Mouse (Mus musculus) cerebellum, postnatal 25 days (tissue): ENCODE measurements at regions not wholly inside any gene's neighbourhood (a gene's known extent, or its start where the extent isn't known, plus 50 kb on each side); places are given as distances from the start of the nearest gene placed in this dataset.

Source experiments
- DNase-seq, 2 experiments: peaks; one replicate each; pipeline ENCODE4 v3.0.0; 2021; ENCODE audit warnings: mixed read lengths in 2 of 2

DNA sequence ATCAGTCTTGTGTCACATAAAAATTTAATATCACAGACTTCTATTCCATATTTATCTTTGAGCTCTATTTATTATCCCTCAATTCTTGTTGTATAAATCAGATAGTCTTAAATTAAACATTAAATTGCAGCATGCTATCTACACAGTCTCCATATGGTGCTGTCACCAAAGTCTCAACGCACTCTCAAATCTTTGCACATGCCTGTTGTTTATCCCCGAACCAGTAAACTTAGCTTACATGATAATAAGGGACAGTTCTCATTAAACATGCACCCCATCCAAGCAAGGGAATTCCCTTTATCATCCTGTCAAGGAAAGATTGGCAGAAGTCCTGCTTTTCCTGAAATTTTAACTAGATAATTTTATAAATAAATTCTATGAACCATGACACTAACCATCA lies 483.8 kb downstream of the Basp1 start:
- no peak for DNase-seq

DNA sequence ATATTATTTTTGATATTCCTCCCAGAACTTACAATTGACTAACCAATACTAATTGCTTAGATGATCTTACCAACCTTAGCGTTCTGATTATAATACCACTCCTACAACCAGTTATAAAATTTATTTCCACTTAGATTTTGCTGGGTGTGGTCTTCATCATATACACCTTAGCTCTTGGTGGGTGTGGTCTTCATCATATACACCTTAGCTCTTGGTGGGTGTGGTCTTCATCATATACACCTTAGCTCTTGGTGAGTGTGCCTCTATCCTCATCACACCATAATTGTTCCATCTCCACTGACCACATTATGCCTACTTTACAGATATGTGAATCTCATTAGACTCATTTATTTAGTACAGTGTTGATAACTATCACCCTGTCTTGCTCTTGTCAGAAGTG lies 501.7 kb downstream of the Basp1 start:
- DNase-seq: no peak

DNA sequence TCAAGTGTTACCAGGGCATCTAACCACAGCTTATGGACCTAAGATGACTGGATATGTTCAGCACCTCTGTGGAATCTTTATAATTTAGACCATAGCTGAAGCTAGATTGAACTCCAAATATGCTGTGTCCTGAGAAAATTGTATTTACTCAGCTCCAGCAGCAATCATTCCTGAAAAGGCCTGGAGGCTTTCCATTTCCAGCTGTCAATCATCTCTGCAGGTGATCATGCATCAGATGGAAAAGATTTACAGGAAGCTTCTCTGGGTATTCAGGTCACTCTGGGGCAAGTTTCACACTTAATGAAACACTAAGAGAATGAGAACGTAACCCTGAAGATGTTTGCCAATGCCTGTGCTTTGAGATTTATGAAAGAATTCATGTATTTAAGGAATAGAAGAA lies 502.1 kb downstream of the Basp1 start:
- no peak for DNase-seq

DNA sequence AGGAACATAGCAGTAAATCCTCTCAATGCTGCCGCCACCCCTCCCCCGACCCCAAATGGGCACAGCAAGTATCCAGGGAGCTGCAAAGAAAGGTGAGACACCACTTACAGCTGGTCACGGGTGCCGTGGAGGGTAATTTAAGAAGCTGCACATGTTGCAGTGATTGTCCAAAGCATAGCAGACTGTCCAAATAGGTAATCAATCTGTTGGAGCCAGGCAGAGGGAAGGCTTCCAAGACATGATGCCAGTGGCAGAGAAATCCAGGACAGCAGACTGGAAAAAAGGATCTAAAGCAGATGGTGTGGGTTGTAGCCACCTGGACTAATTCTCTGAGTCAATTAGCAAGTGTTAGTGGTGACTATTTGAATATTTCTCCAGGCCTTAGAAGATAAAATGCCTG lies 506.6 kb downstream of the Basp1 start:
- DNase-seq: peak; percentile 83 to 88

DNA sequence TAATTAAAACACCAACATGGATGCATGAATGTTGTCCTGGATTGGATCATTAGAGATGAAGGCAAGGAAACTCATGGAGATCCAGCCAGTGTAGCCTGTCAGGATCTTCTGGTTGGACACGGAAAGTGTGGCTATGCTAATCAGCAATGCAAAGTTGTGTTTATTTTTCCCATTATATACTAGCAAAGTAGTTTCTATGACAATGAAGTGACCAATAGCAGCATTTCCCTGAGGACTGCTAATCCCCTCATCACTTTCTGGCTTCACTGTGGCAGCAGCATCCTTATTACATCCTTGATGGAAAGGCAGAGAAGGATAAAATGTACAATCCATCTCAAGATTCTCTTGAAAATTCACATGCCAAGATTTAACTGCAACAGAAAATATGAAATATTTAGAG lies 534.7 kb downstream of the Basp1 start:
- DNase-seq: no peak

DNA sequence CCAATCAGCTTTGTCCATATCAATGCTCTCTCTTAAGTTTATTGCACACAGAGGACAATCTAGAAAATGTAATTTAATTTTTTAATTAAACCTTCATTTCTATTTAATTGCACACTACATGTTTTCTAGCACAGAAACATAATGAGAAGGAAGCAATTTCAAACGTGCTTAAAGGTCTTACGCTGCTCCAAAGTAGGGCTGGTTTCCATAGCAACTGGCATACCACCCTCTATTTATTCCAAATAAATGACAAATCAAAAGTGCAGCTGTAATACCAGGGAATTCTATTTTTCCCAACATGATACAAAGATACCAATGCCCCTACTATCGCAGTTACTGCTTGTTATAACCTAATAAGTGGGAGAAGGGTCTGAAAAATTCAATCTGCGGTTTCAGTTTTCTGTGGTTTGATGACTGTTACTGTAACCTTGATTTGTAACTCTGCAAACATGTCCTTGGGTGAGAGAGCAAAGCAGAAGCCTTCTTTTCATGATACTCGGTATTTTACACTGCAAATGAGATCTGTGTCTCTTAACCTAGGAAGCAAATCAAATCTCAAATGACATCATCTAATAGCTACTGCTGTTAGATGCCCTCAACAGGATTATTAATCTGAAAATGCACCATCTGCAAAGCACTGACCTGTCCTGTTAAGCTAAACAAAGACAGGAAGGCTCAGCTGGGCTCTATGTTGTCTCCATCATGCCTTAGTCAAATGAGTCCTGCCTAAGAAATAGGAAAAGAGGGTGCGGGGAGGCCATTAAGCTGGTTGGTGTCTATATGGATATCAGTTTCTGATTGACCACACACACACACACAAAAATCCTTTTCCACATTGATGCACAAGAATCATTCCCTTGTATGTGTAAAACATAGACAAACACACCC lies 535.6 kb downstream of the Basp1 start:
- DNase-seq: no peak

DNA sequence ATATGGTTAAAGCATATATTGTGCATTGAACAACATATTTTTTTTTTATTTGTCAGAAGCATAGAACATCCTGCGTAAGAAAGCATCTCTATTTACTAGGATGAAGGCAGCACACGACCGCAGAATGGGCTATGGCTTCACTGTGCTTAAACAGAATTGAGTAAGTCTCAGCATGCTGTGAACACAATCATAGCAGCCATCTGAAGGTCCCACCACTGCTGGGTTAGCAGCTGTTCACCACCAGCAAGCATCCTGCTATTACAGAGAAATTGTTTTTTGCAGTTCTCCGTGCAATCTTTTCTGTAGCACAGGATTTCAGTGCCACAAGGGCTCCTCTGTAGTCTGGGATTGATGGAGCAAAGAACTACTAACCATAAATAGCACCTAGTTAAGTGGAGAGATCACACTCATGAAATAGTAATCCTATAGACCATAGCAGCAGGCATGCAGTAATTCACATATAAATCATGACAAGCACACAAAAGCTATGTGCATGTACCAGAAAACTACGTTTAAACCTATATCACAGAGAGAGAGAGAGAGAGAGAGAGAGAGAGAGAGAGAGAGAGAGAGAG lies 537.3 kb downstream of the Basp1 start:
- DNase-seq: peak in 1 of 2 experiments; percentile 27

DNA sequence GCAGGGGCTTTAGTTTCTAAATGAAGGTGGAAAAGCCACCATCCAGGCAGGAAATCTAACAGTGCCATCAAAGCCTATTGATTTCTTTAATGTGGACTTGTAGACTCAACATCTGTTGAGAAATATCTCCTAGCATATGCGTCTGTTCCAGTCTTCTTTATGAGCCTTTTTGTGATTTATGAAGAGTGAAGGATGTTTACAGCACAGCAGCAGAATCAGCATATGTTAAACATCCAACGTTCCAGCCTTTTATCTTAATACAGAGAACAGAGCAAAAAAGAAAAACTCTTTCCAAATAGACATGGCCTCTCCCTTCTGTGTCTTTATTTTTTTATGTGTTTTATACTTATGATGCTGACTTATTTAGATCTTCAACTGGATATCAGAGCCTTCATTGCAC lies 573.3 kb downstream of the Basp1 start:
- no peak for DNase-seq

DNA sequence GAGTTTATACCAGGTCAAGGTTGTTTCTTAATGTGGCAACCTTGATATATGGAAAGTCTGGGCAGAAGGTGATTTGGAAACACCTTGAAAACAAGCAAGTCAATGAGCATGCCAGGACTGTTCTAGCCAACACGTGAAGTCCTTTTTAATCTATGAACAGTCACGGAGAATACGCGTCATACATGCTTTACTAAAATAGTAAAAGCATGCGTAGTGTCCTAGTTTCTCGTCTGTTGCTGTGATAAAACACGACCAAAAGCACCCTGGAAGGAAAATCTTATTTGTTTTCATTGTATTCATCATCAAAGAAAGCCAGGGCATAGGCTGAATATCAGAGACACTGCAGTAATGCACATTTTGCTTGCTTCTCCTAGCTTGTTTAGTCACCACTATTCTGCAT lies 575.2 kb downstream of the Basp1 start:
- DNase-seq: no peak

DNA sequence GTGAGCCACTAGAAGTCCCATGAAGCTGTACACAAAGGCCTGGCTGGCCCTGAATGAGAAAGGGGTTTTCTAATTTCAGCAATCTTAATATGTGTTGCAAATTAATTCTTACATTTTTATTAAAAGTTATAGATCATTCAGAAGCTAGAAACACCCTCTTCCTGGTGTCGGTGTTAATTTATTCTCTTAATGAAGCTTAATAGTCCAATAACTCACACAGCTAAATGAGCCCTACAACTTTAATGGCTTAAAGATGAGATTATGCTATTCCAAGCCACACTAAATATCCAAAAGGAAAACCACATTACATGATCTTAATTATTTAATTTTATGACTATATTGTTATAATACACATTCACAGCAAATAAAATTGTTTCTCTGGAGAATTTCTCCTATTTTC lies 585.7 kb downstream of the Basp1 start:
- DNase-seq: no peak

DNA sequence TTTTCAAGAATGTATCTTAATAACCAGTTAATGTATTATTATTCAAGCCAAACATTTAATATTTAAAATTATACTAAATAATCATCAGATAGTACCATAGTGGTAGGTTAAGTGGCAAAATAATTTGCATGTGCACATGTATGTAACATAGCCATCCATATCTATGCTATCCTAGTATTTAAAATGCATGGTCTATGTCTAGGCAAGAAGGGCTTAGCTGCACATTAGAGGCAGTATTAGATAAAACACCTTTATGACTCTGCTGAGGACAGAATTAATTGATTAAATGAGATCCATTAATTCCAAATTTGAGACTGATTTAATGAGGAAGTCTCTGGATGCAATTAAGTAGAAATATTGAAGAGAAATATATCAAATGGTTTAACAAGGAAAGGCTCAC lies 586.3 kb downstream of the Basp1 start:
- no peak for DNase-seq

DNA sequence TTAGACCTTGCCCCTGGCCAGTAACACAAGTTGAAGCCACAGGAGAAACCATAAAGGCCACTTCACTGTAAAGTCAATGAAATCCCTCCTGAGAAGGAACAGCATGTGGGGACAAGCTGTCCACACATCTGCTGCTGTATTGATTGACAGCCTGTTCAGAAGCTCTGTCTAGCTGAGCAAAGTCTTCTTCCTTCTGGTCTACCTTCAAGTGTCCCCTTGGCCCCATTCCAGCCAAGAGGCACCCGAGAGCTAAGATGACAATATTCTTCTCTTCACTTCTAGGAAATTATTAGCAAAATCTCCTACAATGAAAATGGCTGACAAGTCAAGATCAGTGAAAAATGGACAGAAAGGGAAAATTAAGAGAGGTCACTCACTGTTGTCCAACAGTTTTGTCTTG lies 616.7 kb downstream of the Basp1 start:
- DNase-seq: peak in 1 of 2 experiments; percentile 5

DNA sequence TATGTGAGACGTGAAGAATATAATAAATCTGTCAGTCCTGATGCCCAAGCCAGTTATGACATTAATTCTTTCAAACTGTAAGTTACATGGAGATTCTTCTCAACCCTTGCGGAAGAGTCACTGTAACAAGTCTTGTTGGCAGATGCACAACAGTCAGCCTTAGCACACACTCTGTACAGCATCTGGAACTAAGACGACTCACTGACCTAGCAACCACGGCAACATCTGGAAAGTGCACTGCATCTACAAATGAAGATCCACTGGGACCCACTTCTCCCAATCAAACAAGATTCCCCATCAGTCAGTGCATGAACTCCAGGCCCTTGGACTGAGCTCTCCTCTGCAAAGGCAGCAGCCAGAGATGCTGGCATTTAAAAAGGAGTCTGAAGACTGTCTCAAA lies 620.2 kb downstream of the Basp1 start:
- DNase-seq: no peak

DNA sequence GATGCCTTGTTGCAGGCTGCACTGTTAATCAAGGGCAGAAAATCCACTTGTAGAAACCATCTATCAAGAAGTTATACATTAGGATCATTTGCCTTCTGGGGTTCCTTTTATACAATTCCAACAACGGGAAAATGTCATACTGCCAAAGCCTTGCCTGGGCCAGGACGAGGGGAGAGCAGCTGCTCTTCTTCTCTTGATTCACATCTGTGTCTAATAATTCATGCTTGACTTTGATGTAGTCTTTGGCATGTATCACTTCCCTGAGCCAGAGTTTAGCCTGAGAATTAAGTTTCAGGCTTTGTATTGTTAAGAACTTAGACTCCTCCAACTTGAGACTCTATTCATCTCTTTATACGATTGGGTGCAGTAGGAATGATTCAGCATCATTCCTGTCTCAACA lies 627.2 kb downstream of the Basp1 start:
- no peak for DNase-seq

DNA sequence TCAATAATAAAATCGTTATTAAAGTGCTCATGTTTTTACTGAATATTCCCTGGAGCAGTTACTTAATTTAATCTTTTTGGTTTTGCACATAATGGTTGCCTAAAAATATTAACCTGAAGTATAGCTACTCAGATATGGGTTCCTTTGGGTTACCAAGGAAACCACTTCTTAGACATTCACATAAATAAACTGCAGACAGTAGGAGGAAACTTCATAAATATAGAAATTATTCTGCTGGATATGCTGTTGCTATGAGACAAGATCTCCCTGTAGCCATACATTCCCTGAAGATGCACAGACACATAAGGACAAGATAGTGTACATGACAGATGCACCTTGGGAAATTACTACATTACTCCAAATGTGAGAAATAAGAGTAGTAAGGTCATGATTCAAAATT lies 635.3 kb downstream of the Basp1 start:
- no peak for DNase-seq

DNA sequence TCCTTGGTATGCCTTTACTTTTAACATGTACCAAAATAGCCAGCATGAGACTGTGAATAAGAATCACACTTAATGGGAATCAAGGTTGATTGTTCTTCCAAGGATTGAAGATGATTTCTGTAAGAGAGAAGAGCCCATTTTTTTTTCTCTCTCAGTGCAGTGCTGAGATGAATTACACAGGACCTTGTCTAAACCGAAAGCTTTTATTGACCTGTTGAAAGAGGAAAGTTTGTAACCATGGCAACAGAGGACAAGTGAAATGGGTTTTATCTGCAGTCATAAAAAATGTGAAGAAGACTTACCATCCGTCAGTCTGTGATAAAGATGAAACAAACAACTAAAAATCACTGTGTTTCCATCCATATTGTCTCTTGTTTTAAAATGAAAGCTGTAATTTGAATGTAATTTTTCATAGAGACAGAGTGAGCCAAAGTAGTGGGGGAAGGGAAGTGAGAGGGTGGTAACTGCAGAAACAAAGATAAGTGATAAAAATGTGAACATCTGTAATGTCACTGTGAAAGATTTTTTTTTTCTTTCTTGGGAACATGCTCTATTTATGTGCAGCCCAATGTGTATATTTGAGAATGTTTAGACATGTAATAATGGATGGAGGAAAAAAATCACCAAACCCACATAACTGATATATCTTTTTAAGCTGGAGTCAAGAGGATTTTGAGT lies 661.9 kb downstream of the Basp1 start:
- DNase-seq: no peak

DNA sequence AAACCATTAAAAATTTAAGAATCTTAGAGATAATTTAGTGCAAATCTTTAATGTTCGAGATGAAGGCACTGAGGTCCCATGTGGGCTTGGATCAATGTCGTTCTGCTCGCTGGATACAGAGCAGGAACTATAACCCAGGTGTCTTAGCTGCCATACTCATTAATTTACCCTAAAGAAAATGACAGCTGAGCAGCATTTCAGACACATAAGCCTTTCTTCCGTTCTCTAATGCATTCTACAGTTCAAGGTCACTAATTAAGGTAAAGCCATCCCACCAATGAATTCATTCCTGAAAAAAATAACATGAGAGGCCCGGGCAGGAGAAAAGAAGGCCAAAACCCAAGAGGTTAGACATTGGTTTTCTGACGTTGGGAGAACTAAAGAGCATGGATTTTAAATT lies 670.3 kb downstream of the Basp1 start:
- DNase-seq: no peak

DNA sequence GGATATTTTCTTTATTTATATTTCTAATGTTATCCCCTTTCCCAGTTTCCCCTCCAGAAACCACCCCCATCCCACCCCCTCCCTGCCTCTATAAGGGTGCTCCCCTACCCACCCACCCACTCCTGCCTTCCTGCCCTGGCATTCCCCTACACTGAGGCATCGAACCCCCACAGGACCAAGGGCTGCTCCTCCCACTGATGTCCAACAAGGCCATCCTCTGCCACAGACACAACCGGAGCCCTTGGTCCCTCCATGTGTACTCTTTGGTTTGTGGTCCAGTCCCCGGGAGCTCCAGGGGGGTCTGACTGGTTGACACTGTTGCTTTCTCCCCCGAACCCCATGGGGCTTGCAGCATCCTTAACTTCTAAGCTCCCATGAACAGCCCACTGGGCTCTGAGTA lies 688.4 kb downstream of the Basp1 start:
- no peak for DNase-seq

DNA sequence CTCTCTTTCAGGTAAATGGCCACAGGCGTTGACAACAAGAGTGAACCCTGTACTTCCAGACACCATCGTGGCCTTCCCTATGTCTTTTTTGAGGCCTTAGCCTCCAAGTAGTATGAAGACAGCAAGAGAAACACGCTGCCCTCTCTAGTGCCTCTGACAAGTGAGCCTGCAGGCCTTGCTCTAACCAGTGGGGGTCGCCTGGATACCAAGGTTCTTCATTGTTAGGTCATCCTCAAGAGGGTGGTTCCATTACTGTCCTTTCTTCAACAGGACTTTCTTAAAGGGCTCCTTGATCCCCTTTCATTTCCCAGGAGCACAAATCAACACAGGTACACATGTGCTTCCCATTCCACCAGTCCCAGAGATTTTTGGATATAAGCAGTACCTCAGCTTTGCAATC lies 688.9 kb downstream of the Basp1 start:
- peak; percentile 38 to 62 for DNase-seq

DNA sequence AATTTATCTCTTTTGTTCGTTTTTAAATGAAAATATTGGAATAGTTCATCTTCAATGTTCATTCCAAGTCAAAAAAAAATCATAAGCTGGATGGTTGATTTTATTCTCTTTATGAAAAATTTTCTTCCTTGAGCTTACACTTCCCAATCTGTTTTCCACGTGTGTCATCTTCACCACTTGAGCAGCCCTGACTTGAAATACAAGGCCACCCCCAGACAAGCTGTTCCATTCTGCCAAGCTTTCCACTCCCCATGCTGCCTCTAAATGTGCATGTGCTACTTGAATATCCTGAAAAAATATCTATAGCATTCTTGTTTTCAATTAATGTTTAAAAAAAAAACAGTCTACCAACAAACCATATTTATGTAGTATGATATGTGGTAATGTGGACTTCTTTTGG lies 693.2 kb downstream of the Basp1 start:
- DNase-seq: no peak

DNA sequence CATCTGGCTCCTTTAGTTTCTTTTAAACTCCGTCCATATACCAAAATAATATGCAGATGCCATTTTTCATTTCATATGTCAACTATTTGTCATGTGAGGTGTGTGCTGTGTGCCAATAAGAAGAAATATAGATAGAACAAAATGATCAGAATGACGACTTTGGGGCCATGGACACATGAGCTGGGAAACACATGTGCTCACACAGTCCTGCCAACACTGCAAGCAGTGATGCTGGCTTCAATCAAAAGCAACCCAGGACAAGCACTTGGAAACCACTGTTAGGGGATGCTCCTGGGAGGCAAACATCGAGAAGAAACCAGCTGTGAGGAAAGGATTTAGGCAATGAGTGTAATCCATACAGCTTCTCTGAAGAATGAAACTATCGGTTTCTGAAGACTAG lies 731.4 kb downstream of the Basp1 start:
- no peak for DNase-seq

DNA sequence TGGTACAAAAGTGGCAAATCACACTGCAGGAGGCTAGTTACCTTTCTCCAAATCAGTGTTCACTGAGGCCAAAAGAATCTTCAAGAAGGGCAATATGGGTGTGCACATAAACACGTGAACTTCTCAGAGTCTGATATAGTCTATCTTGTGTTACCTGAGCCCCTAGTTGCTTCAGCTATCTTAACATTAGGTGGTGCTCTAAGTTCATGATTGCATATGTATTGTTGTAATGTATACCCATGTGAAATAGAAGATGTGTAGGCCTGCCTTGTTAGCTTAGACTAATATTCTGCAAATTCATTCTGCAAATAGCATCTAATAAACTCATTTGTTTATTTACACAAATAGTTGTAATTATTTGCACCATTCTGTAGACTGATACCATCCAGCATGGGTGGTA lies 764.6 kb downstream of the Basp1 start:
- DNase-seq: no peak

DNA sequence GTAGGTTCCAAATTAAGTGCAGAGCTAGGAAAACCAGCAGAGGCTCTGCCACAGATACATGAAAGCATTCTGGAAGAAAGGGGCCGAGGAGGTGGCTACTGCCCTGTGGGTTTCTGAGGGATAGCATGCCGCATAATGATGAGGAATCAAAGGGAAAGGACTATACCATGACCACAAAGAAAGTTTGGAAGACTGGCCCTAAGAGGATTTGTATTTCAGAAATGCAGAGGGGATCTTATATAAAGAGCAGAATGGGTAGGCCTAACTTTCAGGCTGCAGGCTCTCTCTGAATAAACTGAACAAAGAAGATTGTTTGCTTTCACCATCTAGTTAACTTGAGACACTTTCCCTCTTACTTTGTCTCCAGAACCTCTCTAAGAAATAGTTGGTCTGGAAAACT lies 777.9 kb downstream of the Basp1 start:
- DNase-seq: no peak

DNA sequence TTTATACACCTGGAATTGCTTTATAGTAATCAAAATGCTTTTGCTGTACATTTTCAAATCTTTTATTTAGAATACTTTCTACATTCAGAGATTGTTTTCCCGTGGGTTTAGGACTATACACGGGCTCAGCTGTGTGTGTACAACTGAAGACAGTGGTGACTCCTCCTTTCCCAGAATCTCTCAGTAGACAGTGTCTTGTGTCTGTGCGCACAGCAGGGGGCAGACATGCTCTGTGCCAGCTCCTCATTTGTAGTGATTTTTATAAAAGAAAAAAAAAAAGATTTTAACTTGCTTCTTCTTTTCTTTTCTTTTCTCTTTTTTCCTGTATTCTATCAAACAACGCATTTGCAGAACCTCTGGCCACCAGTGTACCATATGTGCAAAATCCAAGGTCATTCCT lies 817.3 kb downstream of the Basp1 start:
- DNase-seq: peak; percentile 16 to 51
